Mouse (Mus musculus): ENCODE data around the gene Epsti1. TPM values are rescaled to one million over a fixed set of nuclear protein-coding genes. Genes with fewer than 3 reads are reported as not detected.

Gene Epsti1
- polyA plus RNA-seq, 1 experiment = 35.3 TPM

DNA sequence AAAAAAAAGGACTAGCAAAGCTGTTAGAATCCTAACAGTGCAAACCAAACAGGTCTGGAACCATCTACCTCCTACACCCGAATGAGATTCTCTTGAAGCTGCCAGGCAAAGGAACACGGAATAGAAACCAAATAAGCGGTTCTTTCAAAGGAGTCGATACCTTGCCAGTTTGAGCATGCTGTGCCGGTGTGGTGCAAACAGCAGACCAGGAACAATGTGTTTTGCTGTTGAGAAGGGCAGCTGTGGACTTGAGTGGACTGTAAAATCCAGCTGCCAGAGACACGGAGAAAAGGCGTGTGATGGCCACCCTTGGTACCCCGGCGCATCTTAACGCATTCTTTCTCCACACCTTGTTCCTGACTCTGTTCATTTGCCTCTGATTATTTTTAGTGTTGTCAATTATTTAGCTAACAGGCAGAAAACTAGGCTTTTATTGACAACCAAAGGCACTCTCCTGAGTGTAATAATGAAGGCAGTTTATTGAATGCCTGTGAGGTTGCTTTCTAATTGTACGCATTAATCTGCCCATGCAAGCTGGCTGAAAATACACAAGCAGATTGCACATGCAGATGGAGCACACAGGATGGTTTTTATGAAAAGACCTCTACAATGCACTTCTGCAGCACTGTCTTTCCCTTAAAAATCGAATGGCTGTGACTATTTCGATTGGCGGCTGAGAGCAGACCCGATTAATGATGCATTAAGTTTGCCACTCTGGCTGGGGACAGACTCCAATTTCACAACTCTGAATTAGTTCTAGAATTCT lies 38.9 kb downstream of the Epsti1 start:
- Histone ChIP-seq H3K27me3 (ENCODE audit: control insufficient read depth, insufficient read depth, low read length) (no peaks in the 10 kb centered on the region), H3K27ac (ENCODE audit: insufficient read depth, low read length) (no peak overlapping the region), H3K4me3 (ENCODE audit: extremely low read depth, insufficient read depth, insufficient read length) (no peak overlapping the region), H3K36me3 (ENCODE audit: control insufficient read depth, insufficient read depth, low read length) (peaks cover 14% of the 10 kb centered on the region), H3K4me1 (ENCODE audit: control insufficient read depth, insufficient read depth, insufficient read length) (no peaks in the 10 kb centered on the region)
- TF ChIP-seq POLR2A (IDR thresholded peaks at IDR 0.05; ENCODE audit: low read depth, low read length) (no peak), CTCF (IDR thresholded peaks at IDR 0.05; ENCODE audit: extremely low read depth, insufficient read depth, insufficient read length, insufficient replicate concordance) (no peak)
- no peak for DNase-seq (ENCODE audit: low read depth in 1 of 2, low spot score in 2 of 2)
- WGBS = 92% methylated on average over 15 of the region's 15 CpGs

DNA sequence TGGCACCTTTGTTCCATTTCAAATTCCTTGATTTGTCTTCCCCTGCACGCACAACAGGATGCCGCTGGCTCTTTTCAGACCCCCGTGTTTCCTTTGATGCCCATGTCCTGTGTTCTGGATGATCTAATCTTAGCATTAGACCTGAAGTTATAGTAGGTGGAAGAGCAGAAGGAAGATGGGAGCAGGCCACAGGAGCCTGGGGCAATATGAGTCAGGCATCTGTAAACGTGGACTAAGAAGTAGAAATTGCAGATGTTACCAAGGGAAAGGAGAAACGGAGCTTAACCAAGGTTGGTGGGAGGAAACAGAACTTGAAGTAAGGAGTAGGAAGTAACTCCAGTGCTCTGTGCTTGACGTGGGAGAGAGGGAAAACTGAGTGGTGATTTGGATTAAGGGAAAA lies 57.7 kb downstream of the Epsti1 start:
- Histone ChIP-seq H3K4me3 (ENCODE audit: extremely low read depth, insufficient read depth, insufficient read length) (no peak overlapping the region), H3K27ac (ENCODE audit: insufficient read depth, low read length) (no peak overlapping the region), H3K4me1 (ENCODE audit: control insufficient read depth, insufficient read depth, insufficient read length) (no peaks in the 10 kb centered on the region), H3K27me3 (ENCODE audit: control insufficient read depth, insufficient read depth, low read length) (no peaks in the 10 kb centered on the region), H3K36me3 (ENCODE audit: control insufficient read depth, insufficient read depth, low read length) (peaks cover 12% of the 10 kb centered on the region)
- DNase-seq (ENCODE audit: low read depth in 1 of 2, low spot score in 2 of 2) = no peak
- 81% methylated on average over 6 of the region's 6 CpGs for WGBS
- TF ChIP-seq POLR2A (IDR thresholded peaks at IDR 0.05; ENCODE audit: low read depth, low read length) (no peak), CTCF (IDR thresholded peaks at IDR 0.05; ENCODE audit: extremely low read depth, insufficient read depth, insufficient read length, insufficient replicate concordance) (no peak)

DNA sequence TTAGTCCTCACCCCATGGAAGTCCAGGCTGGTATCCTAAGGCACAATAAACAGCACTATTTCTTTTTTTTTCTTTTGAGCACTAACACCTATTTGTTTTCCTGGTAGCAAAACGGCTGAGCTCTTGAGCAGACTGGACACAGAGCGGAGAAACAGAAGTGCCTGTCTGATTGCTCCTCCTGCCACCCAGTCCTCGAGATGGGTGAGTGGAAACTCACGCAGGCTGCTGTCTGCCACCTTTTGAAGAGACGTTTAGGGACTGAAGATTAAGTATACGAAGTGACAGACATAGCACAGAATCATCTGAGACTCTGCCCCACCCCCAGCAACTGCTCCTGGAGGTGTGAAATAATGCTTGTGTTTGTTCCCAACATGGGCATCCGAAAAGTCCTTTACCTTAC lies 59.5 kb downstream of the Epsti1 start:
- no peaks in the 10 kb centered on the region for H3K27me3 ChIP-seq (ENCODE audit: control insufficient read depth, insufficient read depth, low read length)
- no peak for DNase-seq (ENCODE audit: low read depth in 1 of 2, low spot score in 2 of 2)
- H3K27ac ChIP-seq (ENCODE audit: insufficient read depth, low read length) = no peak overlapping the region
- peaks cover 11% of the 10 kb centered on the region for H3K36me3 ChIP-seq (ENCODE audit: control insufficient read depth, insufficient read depth, low read length)
- no peaks in the 10 kb centered on the region for H3K4me1 ChIP-seq (ENCODE audit: control insufficient read depth, insufficient read depth, insufficient read length)
- no peak for TF ChIP-seq POLR2A (IDR thresholded peaks at IDR 0.05; ENCODE audit: low read depth, low read length)
- no peak for TF ChIP-seq CTCF (IDR thresholded peaks at IDR 0.05; ENCODE audit: extremely low read depth, insufficient read depth, insufficient read length, insufficient replicate concordance)
- no peak overlapping the region for H3K4me3 ChIP-seq (ENCODE audit: extremely low read depth, insufficient read depth, insufficient read length)
- WGBS = 85% methylated on average over 7 of the region's 7 CpGs

DNA sequence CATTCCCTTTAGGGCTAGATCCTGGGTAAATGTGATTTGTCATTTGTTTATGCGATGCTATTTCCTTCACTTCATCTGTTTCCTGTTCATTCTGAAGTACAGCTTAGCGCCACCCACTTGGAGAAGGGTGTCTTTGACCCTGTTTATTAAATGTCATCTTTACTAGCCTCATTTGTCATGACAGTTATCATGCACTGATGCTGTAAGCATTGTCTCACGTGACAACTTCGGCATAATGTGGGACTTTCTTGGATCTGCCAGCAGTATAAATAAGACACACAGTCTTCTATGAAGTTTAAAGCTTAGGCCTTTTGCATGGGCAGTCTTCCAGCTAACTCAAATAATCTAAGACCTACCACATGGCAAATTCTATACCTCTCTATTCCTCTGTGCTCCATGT lies 67.3 kb downstream of the Epsti1 start:
- WGBS = 93% methylated on average over 4 of the region's 4 CpGs
- H3K4me1 ChIP-seq (ENCODE audit: control insufficient read depth, insufficient read depth, insufficient read length) = no peaks in the 10 kb centered on the region
- H3K36me3 ChIP-seq (ENCODE audit: control insufficient read depth, insufficient read depth, low read length) = peaks cover 3% of the 10 kb centered on the region; the same call in 1 of the 2 replicates
- no peak overlapping the region for H3K27ac ChIP-seq (ENCODE audit: insufficient read depth, low read length)
- no peak for DNase-seq (ENCODE audit: low read depth in 1 of 2, low spot score in 2 of 2)
- TF ChIP-seq POLR2A (IDR thresholded peaks at IDR 0.05; ENCODE audit: low read depth, low read length) = no peak
- TF ChIP-seq CTCF (IDR thresholded peaks at IDR 0.05; ENCODE audit: extremely low read depth, insufficient read depth, insufficient read length, insufficient replicate concordance) = no peak
- H3K4me3 ChIP-seq (ENCODE audit: extremely low read depth, insufficient read depth, insufficient read length) = no peak overlapping the region
- H3K27me3 ChIP-seq (ENCODE audit: control insufficient read depth, insufficient read depth, low read length) = no peaks in the 10 kb centered on the region

DNA sequence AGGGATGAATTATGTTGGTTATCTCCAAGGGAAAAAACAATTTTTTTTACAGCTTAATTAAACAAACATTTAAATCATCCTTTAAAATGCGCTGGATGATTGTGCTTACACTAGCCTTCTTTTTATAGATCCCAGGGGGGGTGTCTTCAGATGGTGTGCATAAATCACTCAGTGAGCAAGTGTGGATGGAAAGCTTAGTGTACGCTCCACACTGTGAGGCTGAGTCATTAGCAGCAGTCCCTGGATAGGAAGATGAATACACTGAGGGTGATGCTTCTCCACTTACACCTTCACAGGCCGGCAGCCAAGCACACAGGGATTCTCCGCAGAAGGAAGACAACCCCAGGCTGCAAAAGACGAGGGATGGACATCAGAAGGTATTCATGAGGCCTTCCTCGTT lies 70.2 kb downstream of the Epsti1 start:
- DNase-seq (ENCODE audit: low read depth in 1 of 2, low spot score in 2 of 2) = no peak
- Histone ChIP-seq H3K36me3 (ENCODE audit: control insufficient read depth, insufficient read depth, low read length) (peaks cover 9% of the 10 kb centered on the region; the same call in 1 of the 2 replicates), H3K27me3 (ENCODE audit: control insufficient read depth, insufficient read depth, low read length) (no peaks in the 10 kb centered on the region), H3K4me1 (ENCODE audit: control insufficient read depth, insufficient read depth, insufficient read length) (no peaks in the 10 kb centered on the region), H3K4me3 (ENCODE audit: extremely low read depth, insufficient read depth, insufficient read length) (no peak overlapping the region), H3K27ac (ENCODE audit: insufficient read depth, low read length) (no peak overlapping the region)
- 91% methylated on average over 6 of the region's 6 CpGs for WGBS
- TF ChIP-seq CTCF (IDR thresholded peaks at IDR 0.05; ENCODE audit: extremely low read depth, insufficient read depth, insufficient read length, insufficient replicate concordance) (no peak), POLR2A (IDR thresholded peaks at IDR 0.05; ENCODE audit: low read depth, low read length) (no peak)

DNA sequence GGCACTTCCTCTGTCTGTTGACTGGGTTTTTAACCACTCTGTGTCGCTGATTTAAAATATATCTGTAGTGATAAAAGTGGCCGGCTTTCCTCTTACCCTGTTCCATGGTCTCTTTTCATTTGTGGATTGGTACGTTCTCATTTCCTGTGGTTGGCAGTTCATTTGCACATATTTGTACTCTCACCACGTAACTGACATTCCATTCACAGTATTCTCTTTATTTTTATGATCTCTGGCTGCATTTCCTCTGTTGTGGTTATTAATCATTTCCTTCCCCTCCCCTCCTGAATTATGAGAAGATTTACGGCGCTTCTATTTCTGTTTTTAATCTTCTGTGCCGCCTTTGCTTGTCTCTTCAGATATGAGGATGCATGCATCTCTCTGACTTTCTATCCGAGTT lies 71.7 kb downstream of the Epsti1 start:
- Histone ChIP-seq H3K36me3 (ENCODE audit: control insufficient read depth, insufficient read depth, low read length) (peaks cover 10% of the 10 kb centered on the region; the same call in 1 of the 2 replicates), H3K27me3 (ENCODE audit: control insufficient read depth, insufficient read depth, low read length) (no peaks in the 10 kb centered on the region), H3K27ac (ENCODE audit: insufficient read depth, low read length) (no peak overlapping the region), H3K4me3 (ENCODE audit: extremely low read depth, insufficient read depth, insufficient read length) (no peak overlapping the region), H3K4me1 (ENCODE audit: control insufficient read depth, insufficient read depth, insufficient read length) (no peaks in the 10 kb centered on the region)
- 14% methylated on average over 8 of the region's 8 CpGs for WGBS
- TF ChIP-seq CTCF (IDR thresholded peaks at IDR 0.05; ENCODE audit: extremely low read depth, insufficient read depth, insufficient read length, insufficient replicate concordance) (no peak), POLR2A (IDR thresholded peaks at IDR 0.05; ENCODE audit: low read depth, low read length) (no peak)
- DNase-seq (ENCODE audit: low read depth in 1 of 2, low spot score in 2 of 2) = no peak

DNA sequence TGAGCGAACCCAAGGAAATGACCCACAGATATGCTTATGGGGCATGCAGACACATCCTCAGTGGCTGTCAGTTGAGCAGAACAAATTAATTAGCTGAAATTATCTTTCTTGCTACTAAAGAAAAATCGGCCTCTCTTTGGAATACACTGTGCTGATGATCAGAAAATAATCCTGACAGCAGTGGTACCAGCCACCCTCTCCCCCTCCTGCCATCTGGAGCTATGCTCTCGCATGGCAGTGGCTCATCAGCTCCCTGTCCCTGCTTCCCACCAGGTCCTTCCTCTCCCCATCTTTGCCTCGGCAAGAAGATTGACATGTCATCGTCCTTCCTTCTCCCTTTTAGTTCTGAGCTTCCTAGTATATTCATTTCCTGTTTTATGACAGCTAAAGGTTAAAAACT lies 77.5 kb downstream of the Epsti1 start:
- DNase-seq (ENCODE audit: low read depth in 1 of 2, low spot score in 2 of 2) = no peak
- Histone ChIP-seq H3K27me3 (ENCODE audit: control insufficient read depth, insufficient read depth, low read length) (no peaks in the 10 kb centered on the region), H3K36me3 (ENCODE audit: control insufficient read depth, insufficient read depth, low read length) (peaks cover 10% of the 10 kb centered on the region; the same call in 1 of the 2 replicates), H3K27ac (ENCODE audit: insufficient read depth, low read length) (no peak overlapping the region), H3K4me3 (ENCODE audit: extremely low read depth, insufficient read depth, insufficient read length) (no peak overlapping the region), H3K4me1 (ENCODE audit: control insufficient read depth, insufficient read depth, insufficient read length) (no peaks in the 10 kb centered on the region)
- WGBS = 78% methylated on average over 5 of the region's 5 CpGs
- TF ChIP-seq CTCF (IDR thresholded peaks at IDR 0.05; ENCODE audit: extremely low read depth, insufficient read depth, insufficient read length, insufficient replicate concordance) (no peak), POLR2A (IDR thresholded peaks at IDR 0.05; ENCODE audit: low read depth, low read length) (no peak)
